Mouse (Mus musculus) megakaryocyte, embryonic 14.5 days (primary cell): ENCODE measurements at regions not wholly inside any gene's neighbourhood (a gene's known extent, or its start where the extent isn't known, plus 50 kb on each side); places are given as distances from the start of the nearest gene placed in this dataset.

Source experiments
- FLI1 ChIP-seq: IDR thresholded peaks from 2 replicates; pipeline ENCODE4 v1.6.1; 2012; ENCODE audit warnings: low read length, inconsistent platforms, mixed read lengths
- GATA1 ChIP-seq: IDR thresholded peaks from 3 replicates; pipeline ENCODE4 v1.6.1; 2012; ENCODE audit warnings: mixed read lengths, low read length, inconsistent platforms, borderline replicate concordance

DNA sequence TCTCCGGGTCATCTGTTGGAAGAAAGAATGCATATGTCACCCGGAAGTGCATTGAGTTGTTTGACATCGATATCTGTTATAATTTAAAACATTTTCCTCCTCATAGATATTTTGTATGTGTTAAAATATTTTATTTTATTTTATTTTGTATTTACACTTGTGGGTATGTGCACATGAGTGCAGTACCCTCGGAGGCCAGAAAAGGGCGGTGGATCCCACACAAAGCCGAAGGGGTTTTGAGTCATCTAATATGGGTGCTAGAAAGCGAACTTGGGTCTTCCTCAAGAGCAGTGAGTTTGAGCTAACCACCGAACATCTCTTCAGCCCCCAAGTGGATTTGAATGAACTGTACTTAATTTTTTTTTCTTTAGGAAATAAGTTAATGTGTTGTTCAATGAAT lies 156.0 kb downstream of the Gm11011 start:
- TF ChIP-seq FLI1 = no peak
- TF ChIP-seq GATA1 = no peak
